Mouse (Mus musculus): ENCODE measurements around the gene Fam84b.

GRCm38 (mm10) chr15:60826226-60826625, 27.4 kb downstream of the Fam84b start:
- no peak for TF ChIP-seq CTCF (IDR thresholded peaks at IDR 0.05; ENCODE audit: low read depth)
- no peak for TF ChIP-seq EP300 (optimal IDR thresholded peaks at IDR 0.05)
